Comparison of ENCODE assay signal across 12 mouse cellular contexts in the genomic region with DNA sequence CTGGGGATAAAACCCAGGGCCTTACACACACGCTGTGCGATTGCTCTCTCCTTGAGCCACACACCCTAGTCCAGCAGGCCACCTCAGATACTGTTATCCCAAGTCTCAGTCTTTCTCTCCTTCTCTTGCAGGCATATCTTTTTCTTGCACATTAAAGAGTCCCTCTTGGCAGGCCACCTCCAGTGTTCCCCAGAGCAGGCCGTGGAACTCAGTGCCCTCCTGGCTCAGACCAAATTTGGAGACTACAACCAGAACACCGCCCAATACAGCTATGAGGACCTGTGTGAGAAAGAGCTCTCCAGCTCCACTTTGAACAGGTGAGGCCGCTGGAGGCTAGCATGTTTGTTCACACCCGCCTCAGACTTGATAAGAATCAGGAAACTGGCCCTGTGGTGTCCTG. TPM values are rescaled to one million over a fixed set of nuclear protein-coding genes. Genes with fewer than 3 reads are reported as not detected.
DNase-seq lines count a peak whose midpoint lies in the region; ATAC-seq lines count a peak whose summit lies in the region.
"Had no signal": no experiment of that assay in that cellular context is flagged by ENCODE, and none has a peak within 500 bp of the region (broad histone marks: within the 10 kb centered on the region; RNA-seq: fewer than 3 reads in every experiment).

No protein-coding gene starts in this region.

- ATAC-seq in intestine, embryonic 16.5 days: peak; percentile 52
- peak; percentile 89 for ATAC-seq in megakaryocyte-erythroid progenitor cell, adult 5-6 weeks (replicated peaks; ENCODE audit: low FRiP score, low TSS enrichment, poor library complexity, severe bottlenecking)
- ATAC-seq in hindbrain, embryonic 12.5 days (ENCODE audit: low FRiP score): no peak
- ATAC-seq in forebrain, embryonic 14.5 days: no peak
- ATAC-seq: activated CD4-positive, CD25-positive, alpha-beta regulatory T cell, adult 4 months had no signal

- 82% methylated on average over 6 of the region's 6 CpGs for WGBS in intestine, embryonic 16.5 days
- 89% methylated on average over 6 of the region's 6 CpGs for WGBS in midbrain, embryonic 10.5 days
- WGBS in hindbrain, embryonic 12.5 days: 96% methylated on average over 6 of the region's 6 CpGs
- 96% methylated on average over 6 of the region's 6 CpGs for WGBS in forebrain, embryonic 14.5 days

- no peak overlapping the region for H3K9ac ChIP-seq in intestine, embryonic 16.5 days (ENCODE audit: low read depth, low read length)
- H3K9ac ChIP-seq in hindbrain, embryonic 12.5 days: no peak overlapping the region
- no peak overlapping the region for H3K9ac ChIP-seq in forebrain, embryonic 14.5 days (ENCODE audit: low read length)
- H3K9ac ChIP-seq: embryonic facial prominence, embryonic 15.5 days; lung, embryonic 15.5 days had no signal

- no peak overlapping the region for H3K4me2 ChIP-seq in intestine, embryonic 16.5 days (ENCODE audit: low read depth, low read length)
- H3K4me2 ChIP-seq in hindbrain, embryonic 12.5 days (replicated peaks): no peak overlapping the region
- H3K4me2 ChIP-seq in forebrain, embryonic 14.5 days (ENCODE audit: low read length): no peak overlapping the region
- H3K4me2 ChIP-seq: embryonic facial prominence, embryonic 15.5 days; lung, embryonic 15.5 days had no signal

- H3K36me3 ChIP-seq in intestine, embryonic 16.5 days (ENCODE audit: control insufficient read depth, insufficient read depth, low read length): peaks cover 25% of the 10 kb centered on the region
- H3K36me3 ChIP-seq in midbrain, embryonic 10.5 days: peaks cover 44% of the 10 kb centered on the region
- peaks cover 39% of the 10 kb centered on the region for H3K36me3 ChIP-seq in hindbrain, embryonic 12.5 days
- peaks cover 13% of the 10 kb centered on the region; the same call in 1 of the 2 replicates for H3K36me3 ChIP-seq in forebrain, embryonic 14.5 days (ENCODE audit: control insufficient read depth, insufficient read depth, low read length)

- no peaks in the 10 kb centered on the region for H3K4me1 ChIP-seq in intestine, embryonic 16.5 days (ENCODE audit: control insufficient read depth, insufficient read depth, low read length)
- H3K4me1 ChIP-seq in midbrain, embryonic 10.5 days: peaks cover 4% of the 10 kb centered on the region; the same call in 1 of the 2 replicates
- H3K4me1 ChIP-seq in hindbrain, embryonic 12.5 days: 0 out of 2 replicates have a peak, but pooled peaks cover 2% of the 10 kb centered on the region
- H3K4me1 ChIP-seq in forebrain, embryonic 14.5 days (ENCODE audit: control insufficient read depth, insufficient read depth, low read length): no peaks in the 10 kb centered on the region
- H3K4me1 ChIP-seq: lung, embryonic 15.5 days had no signal

- no peaks in the 10 kb centered on the region for H3K9me3 ChIP-seq in intestine, embryonic 16.5 days (ENCODE audit: control insufficient read depth, low read length)
- H3K9me3 ChIP-seq in midbrain, embryonic 10.5 days (replicated peaks): no peaks in the 10 kb centered on the region
- no peaks in the 10 kb centered on the region for H3K9me3 ChIP-seq in hindbrain, embryonic 12.5 days (replicated peaks)
- H3K9me3 ChIP-seq in forebrain, embryonic 14.5 days (replicated peaks; ENCODE audit: control insufficient read depth, low read length): no peaks in the 10 kb centered on the region
- H3K9me3 ChIP-seq: embryonic facial prominence, embryonic 15.5 days; lung, embryonic 15.5 days had no signal

- DNase-seq in spleen, postnatal 36 days (ENCODE audit: low spot score in 2 of 2): peak; percentile 47 to 69
- DNase-seq in spleen, adult 18-20 months: no peak
- DNase-seq in lung, adult 18-20 months: peak; percentile 63 to 67
- DNase-seq in midbrain, embryonic 10.5 days (ENCODE audit: low spot score): no peak
- no peak for DNase-seq in forebrain, embryonic 14.5 days (ENCODE audit: low spot score)
- DNase-seq: gastrocnemius, postnatal 14 days had no signal

- 0 out of 2 replicates have a peak overlapping the region, but pooled peaks have one; percentile 4 for H3K27ac ChIP-seq in intestine, embryonic 16.5 days (ENCODE audit: low read length)
- H3K27ac ChIP-seq in midbrain, embryonic 10.5 days (replicated peaks): no peak overlapping the region
- H3K27ac ChIP-seq in hindbrain, embryonic 12.5 days: no peak overlapping the region
- no peak overlapping the region for H3K27ac ChIP-seq in forebrain, embryonic 14.5 days (ENCODE audit: low read depth, low read length)
- H3K27ac ChIP-seq: embryonic facial prominence, embryonic 15.5 days; lung, embryonic 15.5 days had no signal

- no peak overlapping the region for H3K4me3 ChIP-seq in intestine, embryonic 16.5 days (ENCODE audit: low read length)
- no peak overlapping the region for H3K4me3 ChIP-seq in midbrain, embryonic 10.5 days
- H3K4me3 ChIP-seq in hindbrain, embryonic 12.5 days: no peak overlapping the region
- H3K4me3 ChIP-seq in forebrain, embryonic 14.5 days (ENCODE audit: low read depth, low read length): no peak overlapping the region
- H3K4me3 ChIP-seq: embryonic facial prominence, embryonic 15.5 days; lung, embryonic 15.5 days had no signal

- no peaks in the 10 kb centered on the region for H3K27me3 ChIP-seq in intestine, embryonic 16.5 days (replicated peaks; ENCODE audit: control insufficient read depth, insufficient read depth, low read length)
- no peaks in the 10 kb centered on the region for H3K27me3 ChIP-seq in midbrain, embryonic 10.5 days (ENCODE audit: low read depth, poor library complexity, severe bottlenecking)
- H3K27me3 ChIP-seq in hindbrain, embryonic 12.5 days: no peaks in the 10 kb centered on the region
- no peaks in the 10 kb centered on the region for H3K27me3 ChIP-seq in forebrain, embryonic 14.5 days (replicated peaks; ENCODE audit: control insufficient read depth, insufficient read depth, low read length)
- H3K27me3 ChIP-seq: embryonic facial prominence, embryonic 15.5 days; lung, embryonic 15.5 days had no signal

RNA-seq across cellular contexts. Expression of gene Mylip, which starts 14.7 kb away (rescaled TPM):
- 6.1 and 6.6 TPM in 2 replicates for polyA plus RNA-seq in intestine, embryonic 16.5 days (2015; fragmentation: Nextera tagmentation; extraction: Ambion mirVana)
- 7.4 and 9.0 TPM in 2 replicates for total RNA-seq in megakaryocyte-erythroid progenitor cell, adult 5-6 weeks (2014; fragmentation: Nextera tagmentation)
- 7.8 and 8.0 TPM in 2 replicates for total RNA-seq in megakaryocyte-erythroid progenitor cell, adult 5-6 weeks (2017)
- 4.6 and 5.9 TPM in 2 replicates for polyA plus RNA-seq in midbrain, embryonic 10.5 days (2016; fragmentation: Nextera tagmentation; extraction: Ambion mirVana)
- polyA plus RNA-seq in hindbrain, embryonic 12.5 days (2016; fragmentation: Nextera tagmentation; extraction: Ambion mirVana): 15.5 and 16.7 TPM in 2 replicates
- polyA plus RNA-seq in forebrain, embryonic 14.5 days (2014; fragmentation: Nextera tagmentation; extraction: Ambion mirVana): 1.2 and 2.2 TPM in 2 replicates

Comparison
In these comparisons a context has a peak if more than half of its experiments do, and no peak if none do; other contexts are left out.
1. DNase-seq: peak in spleen, postnatal 36 days (2 of 2) and lung, adult 18-20 months (2 of 2); none in spleen, adult 18-20 months (0 of 2), midbrain, embryonic 10.5 days (single experiment) and forebrain, embryonic 14.5 days (single experiment).
2. ATAC-seq: peak in intestine, embryonic 16.5 days (single experiment) and megakaryocyte-erythroid progenitor cell, adult 5-6 weeks (single experiment); none in hindbrain, embryonic 12.5 days (single experiment) and forebrain, embryonic 14.5 days (single experiment).